Mouse (Mus musculus): ENCODE results near the gene Acpp. TPM values are rescaled to one million over a fixed set of nuclear protein-coding genes. Genes with fewer than 3 reads are reported as not detected.
"Not testable (repeated sequence)": the region's sequence is repeated elsewhere in the genome, so short reads cannot be mapped to it uniquely, and the experiment has no call there.

Acpp gene
- polyA plus RNA-seq (2015; fragmentation: Nextera tagmentation; extraction: Ambion mirVana) = 1.9 and 2.0 TPM in 2 replicates

- 15% methylated on average over 18 of the region's 18 CpGs for WGBS
- Histone ChIP-seq H3K4me1 (ENCODE audit: insufficient read depth, low read length) (peaks cover 6% of the 10 kb centered on the region; the same call in 1 of the 2 replicates), H3K9ac (replicated peaks; ENCODE audit: low read length) (peak within 1 kb of the TSS; percentile 49), H3K4me3 (ENCODE audit: low read length) (peak within 1 kb of the TSS; percentile 37), H3K27me3 (ENCODE audit: insufficient read depth, low read length) (no peaks in the 10 kb centered on the region), H3K36me3 (ENCODE audit: insufficient read depth, low read length) (no peaks in the 10 kb centered on the region), H3K9me3 (ENCODE audit: low read length) (no peaks in the 10 kb centered on the region), H3K4me2 (replicated peaks; ENCODE audit: low read depth, low read length) (peak within 1 kb of the TSS; percentile 57), H3K27ac (ENCODE audit: low read length) (0 out of 2 replicates have a peak within 1 kb of the TSS, but pooled peaks have one; percentile 32)
- ATAC-seq (ENCODE audit: low FRiP score, low TSS enrichment) = peak; percentile 95
Measured at GRCm38 (mm10) chr9:104337183-104337931, at the start of gene Acpp. Acpp (minus strand) TSS chr9:104337748.

GRCm38 (mm10) chr9:104382571-104383170, 45.1 kb upstream of the Acpp start:
- Histone ChIP-seq H3K9ac (replicated peaks; ENCODE audit: low read length) (no peak overlapping the region), H3K4me2 (replicated peaks; ENCODE audit: low read depth, low read length) (no peak overlapping the region), H3K9me3 (ENCODE audit: low read length) (no peaks in the 10 kb centered on the region), H3K27me3 (ENCODE audit: insufficient read depth, low read length) (no peaks in the 10 kb centered on the region), H3K4me3 (ENCODE audit: low read length) (no peak overlapping the region), H3K27ac (ENCODE audit: low read length) (no peak overlapping the region), H3K4me1 (ENCODE audit: insufficient read depth, low read length) (no peaks in the 10 kb centered on the region), H3K36me3 (ENCODE audit: insufficient read depth, low read length) (no peaks in the 10 kb centered on the region)
- ATAC-seq (ENCODE audit: low FRiP score, low TSS enrichment) = no peak
- WGBS = 84% methylated on average over 6 of the region's 6 CpGs

- H3K9me3 ChIP-seq (ENCODE audit: low read length) = no peaks in the 10 kb centered on the region
- H3K27me3 ChIP-seq (ENCODE audit: insufficient read depth, low read length) = no peaks in the 10 kb centered on the region
- no peak overlapping the region for H3K4me2 ChIP-seq (replicated peaks; ENCODE audit: low read depth, low read length)
- H3K36me3 ChIP-seq (ENCODE audit: insufficient read depth, low read length) = no peaks in the 10 kb centered on the region
- no peak overlapping the region for H3K27ac ChIP-seq (ENCODE audit: low read length)
- no peaks in the 10 kb centered on the region for H3K4me1 ChIP-seq (ENCODE audit: insufficient read depth, low read length)
- 67% methylated on average over 9 of the region's 9 CpGs for WGBS
- ATAC-seq (ENCODE audit: low FRiP score, low TSS enrichment) = no peak
- H3K4me3 ChIP-seq (ENCODE audit: low read length) = no peak overlapping the region
- H3K9ac ChIP-seq (replicated peaks; ENCODE audit: low read length) = no peak overlapping the region
Measured at GRCm38 (mm10) chr9:104379532-104380162, 42.1 kb upstream of the Acpp start.

- no peaks in the 10 kb centered on the region for H3K27me3 ChIP-seq (ENCODE audit: insufficient read depth, low read length)
- no peaks in the 10 kb centered on the region for H3K36me3 ChIP-seq (ENCODE audit: insufficient read depth, low read length)
- no peak overlapping the region for H3K4me2 ChIP-seq (replicated peaks; ENCODE audit: low read depth, low read length)
- no peak overlapping the region for H3K27ac ChIP-seq (ENCODE audit: low read length)
- H3K4me1 ChIP-seq (ENCODE audit: insufficient read depth, low read length) = no peaks in the 10 kb centered on the region
- no peak overlapping the region for H3K4me3 ChIP-seq (ENCODE audit: low read length)
- H3K9me3 ChIP-seq (ENCODE audit: low read length) = no peaks in the 10 kb centered on the region
- H3K9ac ChIP-seq (replicated peaks; ENCODE audit: low read length) = no peak overlapping the region
- WGBS = 24% methylated on average over 3 of the region's 3 CpGs
- ATAC-seq (ENCODE audit: low FRiP score, low TSS enrichment) = no peak
Measured at GRCm38 (mm10) chr9:104375573-104375972, 38.0 kb upstream of the Acpp start.

- no peak overlapping the region for H3K4me3 ChIP-seq (ENCODE audit: low read length)
- H3K4me1 ChIP-seq (ENCODE audit: insufficient read depth, low read length) = no peaks in the 10 kb centered on the region
- peak; percentile 73 for ATAC-seq (ENCODE audit: low FRiP score, low TSS enrichment)
- no peak overlapping the region for H3K9ac ChIP-seq (replicated peaks; ENCODE audit: low read length)
- no peaks in the 10 kb centered on the region for H3K36me3 ChIP-seq (ENCODE audit: insufficient read depth, low read length)
- H3K27me3 ChIP-seq (ENCODE audit: insufficient read depth, low read length) = no peaks in the 10 kb centered on the region
- no peak overlapping the region for H3K27ac ChIP-seq (ENCODE audit: low read length)
- H3K9me3 ChIP-seq (ENCODE audit: low read length) = no peaks in the 10 kb centered on the region
- WGBS = 21% methylated on average over 6 of the region's 6 CpGs
- 0 out of 2 replicates have a peak overlapping the region, but pooled peaks have one; percentile 16 for H3K4me2 ChIP-seq (replicated peaks; ENCODE audit: low read depth, low read length)
Measured at GRCm38 (mm10) chr9:104373253-104373652, 35.7 kb upstream of the Acpp start.

- H3K4me1 ChIP-seq (ENCODE audit: insufficient read depth, low read length) = no peaks in the 10 kb centered on the region
- no peak overlapping the region for H3K4me3 ChIP-seq (ENCODE audit: low read length)
- no peak overlapping the region for H3K27ac ChIP-seq (ENCODE audit: low read length)
- no peak overlapping the region for H3K9ac ChIP-seq (replicated peaks; ENCODE audit: low read length)
- no peaks in the 10 kb centered on the region for H3K27me3 ChIP-seq (ENCODE audit: insufficient read depth, low read length)
- H3K4me2 ChIP-seq (replicated peaks; ENCODE audit: low read depth, low read length) = no peak overlapping the region
- ATAC-seq (ENCODE audit: low FRiP score, low TSS enrichment) = no peak
- peaks cover 8% of the 10 kb centered on the region; the same call in 1 of the 2 replicates for H3K9me3 ChIP-seq (ENCODE audit: low read length)
- no peaks in the 10 kb centered on the region for H3K36me3 ChIP-seq (ENCODE audit: insufficient read depth, low read length)
- WGBS = 78% methylated on average over 2 of the region's 2 CpGs
Measured at GRCm38 (mm10) chr9:104366983-104367382, 29.4 kb upstream of the Acpp start.

GRCm38 (mm10) chr9:104361951-104362350, 24.4 kb upstream of the Acpp start:
- 86% methylated on average over 1 of the region's 1 CpGs for WGBS
- ATAC-seq (ENCODE audit: low FRiP score, low TSS enrichment); H3K36me3 ChIP-seq (ENCODE audit: insufficient read depth, low read length); H3K4me2 ChIP-seq (replicated peaks; ENCODE audit: low read depth, low read length); H3K4me1 ChIP-seq (ENCODE audit: insufficient read depth, low read length); H3K9ac ChIP-seq (replicated peaks; ENCODE audit: low read length); H3K9me3 ChIP-seq (ENCODE audit: low read length); H3K4me3 ChIP-seq (ENCODE audit: low read length); H3K27me3 ChIP-seq (ENCODE audit: insufficient read depth, low read length): not testable (repeated sequence)
- H3K27ac ChIP-seq (ENCODE audit: low read length) = peak overlapping the region; percentile 65; the same call in 1 of the 2 replicates

- Histone ChIP-seq H3K36me3 (ENCODE audit: insufficient read depth, low read length) (no peaks in the 10 kb centered on the region), H3K27ac (ENCODE audit: low read length) (peak overlapping the region; percentile 65; the same call in 1 of the 2 replicates), H3K9me3 (ENCODE audit: low read length) (peaks cover 5% of the 10 kb centered on the region; the same call in 1 of the 2 replicates), H3K4me2 (replicated peaks; ENCODE audit: low read depth, low read length) (no peak overlapping the region; the same call in 1 of the 2 replicates), H3K9ac (replicated peaks; ENCODE audit: low read length) (no peak overlapping the region), H3K4me3 (ENCODE audit: low read length) (0 out of 2 replicates have a peak overlapping the region, but pooled peaks have one; percentile 2), H3K27me3 (ENCODE audit: insufficient read depth, low read length) (no peaks in the 10 kb centered on the region), H3K4me1 (ENCODE audit: insufficient read depth, low read length) (peaks cover 4% of the 10 kb centered on the region; the same call in 1 of the 2 replicates)
- ATAC-seq (ENCODE audit: low FRiP score, low TSS enrichment) = peak; percentile 89
- WGBS = 59% methylated on average over 17 of the region's 17 CpGs
Measured at GRCm38 (mm10) chr9:104361073-104361891, 23.7 kb upstream of the Acpp start.

GRCm38 (mm10) chr9:104360389-104360788, 22.8 kb upstream of the Acpp start:
- H3K4me1 ChIP-seq (ENCODE audit: insufficient read depth, low read length) = peaks cover 13% of the 10 kb centered on the region
- 75% methylated on average over 4 of the region's 4 CpGs for WGBS
- H3K9me3 ChIP-seq (ENCODE audit: low read length) = peaks cover 5% of the 10 kb centered on the region; the same call in 1 of the 2 replicates
- H3K36me3 ChIP-seq (ENCODE audit: insufficient read depth, low read length) = no peaks in the 10 kb centered on the region
- H3K27ac ChIP-seq (ENCODE audit: low read length) = no peak overlapping the region
- no peak overlapping the region for H3K4me3 ChIP-seq (ENCODE audit: low read length)
- ATAC-seq (ENCODE audit: low FRiP score, low TSS enrichment) = no peak
- no peak overlapping the region for H3K9ac ChIP-seq (replicated peaks; ENCODE audit: low read length)
- no peaks in the 10 kb centered on the region for H3K27me3 ChIP-seq (ENCODE audit: insufficient read depth, low read length)
- no peak overlapping the region for H3K4me2 ChIP-seq (replicated peaks; ENCODE audit: low read depth, low read length)
